Mouse (Mus musculus): ENCODE results near the gene Fank1. TPM values are rescaled to one million over a fixed set of nuclear protein-coding genes. Genes with fewer than 3 reads are reported as not detected.

The Fank1 gene
- total RNA-seq, 2 experiments from 2014 or later, result not detected

- ATAC-seq (replicated peaks; ENCODE audit: low FRiP score, poor library complexity, severe bottlenecking), result no peak
These were observed 11.3 kb upstream of the Fank1 start for GRCm38 (mm10) chr7:133765240-133765848.

- ATAC-seq (replicated peaks; ENCODE audit: low FRiP score, poor library complexity, severe bottlenecking), result no peak
These were observed 10.8 kb upstream of the Fank1 start for GRCm38 (mm10) chr7:133765849-133766243.

GRCm38 (mm10) chr7:133768027-133768426, 8.6 kb upstream of the Fank1 start:
- ATAC-seq (replicated peaks; ENCODE audit: low FRiP score, poor library complexity, severe bottlenecking), result no peak

GRCm38 (mm10) chr7:133768517-133768916, 8.1 kb upstream of the Fank1 start:
- ATAC-seq (replicated peaks; ENCODE audit: low FRiP score, poor library complexity, severe bottlenecking), result no peak

GRCm38 (mm10) chr7:133775179-133775578, 1.5 kb upstream of the Fank1 start:
- ATAC-seq (replicated peaks; ENCODE audit: low FRiP score, poor library complexity, severe bottlenecking), result no peak

GRCm38 (mm10) chr7:133775796-133776625, 650 bp upstream of the Fank1 start:
- peak; percentile 61 for ATAC-seq (replicated peaks; ENCODE audit: low FRiP score, poor library complexity, severe bottlenecking)

- no peak for ATAC-seq (replicated peaks; ENCODE audit: low FRiP score, poor library complexity, severe bottlenecking)
These were observed 4.9 kb downstream of the Fank1 start for GRCm38 (mm10) chr7:133781583-133781982.

GRCm38 (mm10) chr7:133781991-133782390, 5.3 kb downstream of the Fank1 start:
- no peak for ATAC-seq (replicated peaks; ENCODE audit: low FRiP score, poor library complexity, severe bottlenecking)

GRCm38 (mm10) chr7:133782717-133783435, 6.2 kb downstream of the Fank1 start, which contains the start of gene Dhx32:
TSS of gene Dhx32 (minus strand) at chr7:133782726.
- ATAC-seq (replicated peaks; ENCODE audit: low FRiP score, poor library complexity, severe bottlenecking), result peak; percentile 83

GRCm38 (mm10) chr7:133787571-133787970, 10.9 kb downstream of the Fank1 start:
- ATAC-seq (replicated peaks; ENCODE audit: low FRiP score, poor library complexity, severe bottlenecking), result no peak

- ATAC-seq (replicated peaks; ENCODE audit: low FRiP score, poor library complexity, severe bottlenecking), result no peak; the same call in 1 of the 2 replicates
These were observed 11.5 kb downstream of the Fank1 start for GRCm38 (mm10) chr7:133788147-133788546.

GRCm38 (mm10) chr7:133790171-133790570, 13.5 kb downstream of the Fank1 start:
- ATAC-seq (replicated peaks; ENCODE audit: low FRiP score, poor library complexity, severe bottlenecking), result no peak

- ATAC-seq (replicated peaks; ENCODE audit: low FRiP score, poor library complexity, severe bottlenecking), result no peak
These were observed 14.1 kb downstream of the Fank1 start for GRCm38 (mm10) chr7:133790608-133791229.

- no peak for ATAC-seq (replicated peaks; ENCODE audit: low FRiP score, poor library complexity, severe bottlenecking)
These were observed 16.1 kb downstream of the Fank1 start for GRCm38 (mm10) chr7:133792771-133793170.

- ATAC-seq (replicated peaks; ENCODE audit: low FRiP score, poor library complexity, severe bottlenecking), result no peak
These were observed 16.8 kb downstream of the Fank1 start for GRCm38 (mm10) chr7:133793248-133794131.

GRCm38 (mm10) chr7:133794720-133795119, 18.1 kb downstream of the Fank1 start:
- ATAC-seq (replicated peaks; ENCODE audit: low FRiP score, poor library complexity, severe bottlenecking), result no peak

- no peak for ATAC-seq (replicated peaks; ENCODE audit: low FRiP score, poor library complexity, severe bottlenecking)
These were observed 23.3 kb downstream of the Fank1 start for GRCm38 (mm10) chr7:133799928-133800327.

- ATAC-seq (replicated peaks; ENCODE audit: low FRiP score, poor library complexity, severe bottlenecking), result no peak
These were observed 25.2 kb downstream of the Fank1 start for GRCm38 (mm10) chr7:133801823-133802222.

- ATAC-seq (replicated peaks; ENCODE audit: low FRiP score, poor library complexity, severe bottlenecking), result no peak; the same call in 1 of the 2 replicates
These were observed 29.0 kb downstream of the Fank1 start for GRCm38 (mm10) chr7:133805614-133806175.

Data from erythroblast, adult 5-6 weeks (primary cell).